Mouse (Mus musculus): ENCODE results near the gene Tmem115. TPM values are rescaled to one million over a fixed set of nuclear protein-coding genes. Genes with fewer than 3 reads are reported as not detected.

Gene Tmem115
- polyA plus RNA-seq, 2 experiments = 34.9 to 54.1 TPM

DNA sequence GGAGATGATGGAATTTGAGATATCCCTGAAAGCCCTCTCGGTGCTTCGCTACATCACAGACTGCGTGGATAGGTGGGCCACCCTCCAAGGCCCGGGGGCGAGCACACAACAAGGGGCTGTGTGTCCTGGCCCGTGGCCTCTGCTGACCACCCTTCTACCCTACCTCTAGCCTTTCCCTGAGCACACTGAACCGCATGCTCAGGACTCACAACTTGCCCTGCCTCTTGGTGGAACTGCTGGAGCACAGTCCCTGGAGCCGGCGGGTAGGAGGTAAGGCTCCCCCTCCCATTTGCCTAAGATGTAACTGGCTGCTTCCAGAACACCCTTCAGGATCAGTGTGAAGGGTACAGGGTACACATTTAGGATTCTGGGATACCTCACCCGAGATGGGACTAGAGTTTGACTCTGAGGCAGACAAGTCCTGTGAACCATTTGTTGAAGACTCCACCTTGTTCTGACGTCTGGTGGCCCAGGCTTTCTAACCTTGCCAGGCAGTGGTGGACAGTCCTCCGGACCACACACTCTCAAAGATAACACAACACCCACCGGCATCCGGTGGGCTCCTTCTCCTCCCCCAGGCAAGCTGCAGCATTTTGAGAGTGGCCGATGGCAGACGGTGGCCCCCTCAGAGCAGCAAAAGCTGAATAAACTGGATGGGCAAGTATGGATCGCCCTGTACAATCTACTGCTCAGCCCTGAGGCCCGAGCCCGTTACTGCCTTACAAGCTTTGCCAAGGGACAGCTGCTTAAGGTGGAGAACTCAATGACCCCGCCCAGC lies 15.7 kb downstream of the Tmem115 start:
- no peak overlapping the region for H3K4me3 ChIP-seq (replicated peaks; ENCODE audit: low read length)
- 74% methylated on average over 20 of the region's 20 CpGs for WGBS
- DNase-seq (ENCODE audit: low spot score) (no peak), ATAC-seq (ENCODE audit: low FRiP score, low read depth) (no peak)
- H3K27ac ChIP-seq (replicated peaks; ENCODE audit: low read depth, low read length) = no peak overlapping the region
- H3K9me3 ChIP-seq (ENCODE audit: control insufficient read depth, low read length) = no peaks in the 10 kb centered on the region
- no peak for TF ChIP-seq POLR2A (IDR thresholded peaks at IDR 0.05; ENCODE audit: borderline replicate concordance, extremely low read depth, insufficient read depth, insufficient read length)
- H3K27me3 ChIP-seq (ENCODE audit: control insufficient read depth, insufficient read depth, low read length) = no peaks in the 10 kb centered on the region
- peaks cover 9% of the 10 kb centered on the region for H3K36me3 ChIP-seq (ENCODE audit: control insufficient read depth, insufficient read depth, low read length)
- H3K9ac ChIP-seq (ENCODE audit: low read depth, low read length, severe bottlenecking) = no peak overlapping the region
- H3K4me2 ChIP-seq (replicated peaks; ENCODE audit: low read depth, low read length, severe bottlenecking) = no peak overlapping the region
- H3K4me1 ChIP-seq (ENCODE audit: control insufficient read depth, insufficient read depth, low read length) = peaks cover 47% of the 10 kb centered on the region

DNA sequence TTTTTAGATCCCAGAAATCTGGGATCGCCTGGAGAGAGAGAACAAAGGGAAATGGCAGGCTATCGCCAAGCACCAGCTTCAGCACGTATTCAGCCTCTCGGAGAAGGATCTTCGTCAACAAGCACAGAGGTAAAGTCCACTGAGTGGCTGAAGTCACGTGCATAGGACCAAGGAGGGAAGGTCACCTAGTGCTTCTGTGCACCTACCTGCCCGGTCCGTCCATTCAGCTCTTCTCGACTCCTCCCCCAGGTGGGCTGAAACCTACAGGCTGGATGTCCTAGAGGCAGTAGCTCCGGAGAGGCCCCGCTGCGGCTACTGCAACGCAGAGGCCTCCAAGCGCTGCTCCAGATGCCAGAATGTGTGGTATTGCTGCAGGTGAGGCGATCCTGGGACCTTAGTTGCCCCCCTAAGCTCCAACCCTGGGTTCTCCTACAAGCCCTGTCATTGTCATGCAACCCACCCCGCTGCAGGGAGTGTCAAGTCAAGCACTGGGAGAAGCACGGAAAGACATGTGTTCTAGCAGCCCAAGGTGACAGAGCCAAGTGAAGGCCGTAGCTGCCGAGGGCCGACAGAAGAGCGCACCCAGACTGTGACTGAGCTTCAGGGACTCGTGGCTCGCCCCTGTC lies 16.9 kb downstream of the Tmem115 start:
- Histone ChIP-seq H3K27ac (replicated peaks; ENCODE audit: low read depth, low read length) (peak overlapping the region; percentile 85), H3K27me3 (ENCODE audit: control insufficient read depth, insufficient read depth, low read length) (no peaks in the 10 kb centered on the region), H3K9ac (ENCODE audit: low read depth, low read length, severe bottlenecking) (peak overlapping the region; percentile 69), H3K4me1 (ENCODE audit: control insufficient read depth, insufficient read depth, low read length) (peaks cover 48% of the 10 kb centered on the region), H3K4me2 (replicated peaks; ENCODE audit: low read depth, low read length, severe bottlenecking) (peak overlapping the region; percentile 98), H3K9me3 (ENCODE audit: control insufficient read depth, low read length) (no peaks in the 10 kb centered on the region), H3K4me3 (replicated peaks; ENCODE audit: low read length) (peak overlapping the region; percentile 85), H3K36me3 (ENCODE audit: control insufficient read depth, insufficient read depth, low read length) (no peaks in the 10 kb centered on the region)
- ATAC-seq (ENCODE audit: low FRiP score, low read depth) (no peak), DNase-seq (ENCODE audit: low spot score) (no peak)
- no peak for TF ChIP-seq POLR2A (IDR thresholded peaks at IDR 0.05; ENCODE audit: borderline replicate concordance, extremely low read depth, insufficient read depth, insufficient read length)
- WGBS = 27% methylated on average over 23 of the region's 23 CpGs

DNA sequence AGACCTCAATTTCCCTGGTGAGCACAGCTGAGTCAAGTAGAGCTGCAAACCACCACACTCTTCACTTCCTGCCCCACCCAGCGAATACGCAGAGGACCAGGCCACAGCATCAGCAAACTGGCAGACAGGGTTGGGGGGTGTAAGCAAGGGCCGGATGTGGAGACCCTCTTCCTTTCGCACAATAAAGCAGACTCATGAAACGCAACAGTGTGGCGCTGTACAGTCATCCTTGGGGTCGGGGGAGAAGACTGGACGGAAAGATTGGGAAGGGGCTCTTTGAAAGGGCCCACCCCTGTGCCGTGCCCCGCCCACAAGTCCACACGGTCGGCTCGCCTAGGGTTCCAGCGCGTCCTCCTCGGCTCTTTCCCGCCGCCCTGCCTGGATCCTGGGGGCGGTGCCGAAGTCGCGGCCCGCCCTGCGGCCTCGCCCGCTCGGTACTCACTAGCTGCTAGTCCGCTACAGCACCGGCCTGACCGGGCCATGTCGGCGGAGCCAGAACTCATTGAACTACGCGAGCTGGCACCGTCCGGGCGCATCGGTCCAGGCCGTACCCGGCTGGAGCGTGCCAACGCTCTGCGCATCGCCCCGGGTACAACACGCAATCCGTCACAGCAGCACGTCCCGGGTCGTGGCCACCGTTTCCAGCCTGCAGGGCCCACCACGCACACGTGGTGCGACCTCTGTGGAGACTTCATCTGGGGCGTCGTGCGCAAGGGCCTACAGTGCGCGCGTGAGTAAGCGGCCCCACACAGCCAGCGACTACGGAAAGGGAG lies 17.6 kb downstream of the Tmem115 start, which contains the start of gene Rassf1:
TSS of gene Rassf1 (plus strand) at position 439 of the 773 bp plus-strand sequence.
- under 1% methylated on average over 55 of the region's 63 CpGs for WGBS
- Histone ChIP-seq H3K4me1 (ENCODE audit: control insufficient read depth, insufficient read depth, low read length) (peaks cover 52% of the 10 kb centered on the region), H3K4me2 (replicated peaks; ENCODE audit: low read depth, low read length, severe bottlenecking) (peak within 1 kb of the TSS; percentile 98), H3K4me3 (replicated peaks; ENCODE audit: low read length) (peak within 1 kb of the TSS; percentile 85), H3K9ac (ENCODE audit: low read depth, low read length, severe bottlenecking) (peak within 1 kb of the TSS; percentile 69), H3K36me3 (ENCODE audit: control insufficient read depth, insufficient read depth, low read length) (peaks cover 4% of the 10 kb centered on the region; the same call in 1 of the 2 replicates), H3K27ac (replicated peaks; ENCODE audit: low read depth, low read length) (peak within 1 kb of the TSS; percentile 85), H3K9me3 (ENCODE audit: control insufficient read depth, low read length) (no peaks in the 10 kb centered on the region), H3K27me3 (ENCODE audit: control insufficient read depth, insufficient read depth, low read length) (no peaks in the 10 kb centered on the region)
- DNase-seq (ENCODE audit: low spot score) (peak; percentile 83), ATAC-seq (ENCODE audit: low FRiP score, low read depth) (peak; percentile 58)
- TF ChIP-seq POLR2A (IDR thresholded peaks at IDR 0.05; ENCODE audit: borderline replicate concordance, extremely low read depth, insufficient read depth, insufficient read length) = peak; percentile 52; the same call in 1 of the 2 replicates

DNA sequence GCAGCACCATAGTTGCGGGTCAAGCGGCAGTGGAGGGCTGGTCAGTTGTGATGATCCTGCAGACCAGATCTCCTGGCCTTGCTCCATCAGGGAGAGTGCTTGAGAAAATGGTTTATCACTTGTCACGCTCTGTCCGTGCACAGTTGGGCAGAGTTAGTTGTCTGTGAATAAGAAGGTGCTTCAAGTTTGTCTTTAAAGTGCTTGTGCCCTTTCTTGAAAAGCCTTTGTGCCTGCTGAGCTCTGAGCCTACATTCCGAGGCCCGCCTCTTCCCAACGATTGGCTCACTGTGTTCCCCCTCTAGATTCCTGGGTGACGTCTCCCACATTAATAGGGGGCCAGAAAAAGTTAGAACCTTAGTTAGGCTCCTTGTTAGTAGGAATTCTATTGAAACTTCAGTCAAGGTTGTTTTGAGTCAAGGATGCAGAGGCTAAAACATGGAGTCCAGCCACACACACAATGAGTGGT lies 18.2 kb downstream of the Tmem115 start:
- H3K9ac ChIP-seq (ENCODE audit: low read depth, low read length, severe bottlenecking) = peak overlapping the region; percentile 69
- ATAC-seq (ENCODE audit: low FRiP score, low read depth) = no peak
- TF ChIP-seq POLR2A (IDR thresholded peaks at IDR 0.05; ENCODE audit: borderline replicate concordance, extremely low read depth, insufficient read depth, insufficient read length) = no peak
- peak overlapping the region; percentile 98 for H3K4me2 ChIP-seq (replicated peaks; ENCODE audit: low read depth, low read length, severe bottlenecking)
- H3K27ac ChIP-seq (replicated peaks; ENCODE audit: low read depth, low read length) = peak overlapping the region; percentile 85
- no peaks in the 10 kb centered on the region for H3K27me3 ChIP-seq (ENCODE audit: control insufficient read depth, insufficient read depth, low read length)
- no peaks in the 10 kb centered on the region for H3K9me3 ChIP-seq (ENCODE audit: control insufficient read depth, low read length)
- peak overlapping the region; percentile 85 for H3K4me3 ChIP-seq (replicated peaks; ENCODE audit: low read length)
- peaks cover 52% of the 10 kb centered on the region for H3K4me1 ChIP-seq (ENCODE audit: control insufficient read depth, insufficient read depth, low read length)
- H3K36me3 ChIP-seq (ENCODE audit: control insufficient read depth, insufficient read depth, low read length) = peaks cover 10% of the 10 kb centered on the region
- DNase-seq (ENCODE audit: low spot score) = peak; percentile 64
- 7% methylated on average over 8 of the region's 8 CpGs for WGBS
